Mouse (Mus musculus) layer of hippocampus, postnatal 14 days (tissue): ENCODE data around the gene Pgap3. TPM values are rescaled to one million over a fixed set of nuclear protein-coding genes. Genes with fewer than 3 reads are reported as not detected.

Experiments
- DNase-seq, 2 experiments: peaks; one replicate each; pipeline ENCODE4 v3.0.0; 2021 to 2022; ENCODE audit warnings: low spot score in 2 of 2, mixed read lengths in 1 of 2
- long read RNA-seq, 2 experiments: library from polyadenylated mRNA; stranded (forward); transcript quantifications; one replicate each; pipeline ENCODE4 v2.0.0; 2021
- total RNA-seq, 2 experiments: library from RNA; stranded (reverse); gene quantifications; 2 replicates each; pipeline ENCODE4 v1.2.3; 2021

Gene Pgap3
- total RNA-seq = 10 to 100 TPM; 10.0 to 10.1 TPM
- long read RNA-seq, experiment 1, transcript Pgap3-202 (8 exons, 2,419 nt) = major isoform, 6 of 7 reads
- long read RNA-seq, experiment 1, partial matches to known transcripts = 0 of 7 reads
- long read RNA-seq, experiment 1, other reads (novel, unspliced or antisense) = 1 of 7 reads
- long read RNA-seq, experiment 2, transcript Pgap3-202 (8 exons, 2,419 nt) = major isoform, 8 of 9 reads
- long read RNA-seq, experiment 2, partial matches to known transcripts = 1 of 9 reads
- long read RNA-seq, experiment 2, other reads (novel, unspliced or antisense) = 0 of 9 reads

DNA sequence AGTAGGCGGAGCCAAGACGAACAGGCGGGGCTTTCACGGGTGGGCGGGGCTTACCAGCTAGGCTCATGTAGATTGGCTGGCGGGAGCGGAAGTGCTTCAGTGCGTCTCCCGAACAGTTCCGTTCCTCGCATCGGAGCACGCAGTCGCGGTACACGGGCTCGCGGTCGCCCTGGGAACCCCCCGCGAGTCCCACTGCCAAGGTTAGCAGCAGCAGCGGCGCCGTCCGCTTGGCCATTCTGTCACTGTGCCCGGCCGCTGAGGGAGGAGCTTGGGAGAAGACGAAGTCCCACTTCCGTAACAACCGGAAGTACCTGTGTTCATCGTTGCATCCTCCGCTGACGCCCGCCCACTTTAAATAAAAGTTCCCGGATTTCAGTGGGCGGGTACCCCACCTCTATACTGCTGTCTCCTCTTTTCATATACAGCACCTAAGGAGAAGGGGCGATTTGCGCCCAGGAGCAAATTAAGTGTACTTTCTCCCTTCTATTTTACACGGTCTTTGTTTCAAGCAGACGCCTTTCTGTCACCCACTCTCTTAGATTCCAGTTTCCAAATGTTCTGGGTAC lies at the start of gene Pgap3:
Gene Pgap3 (minus strand): TSS at position 330 of the 566 bp plus-strand sequence.
- DNase-seq = peak; percentile 90 to 92

DNA sequence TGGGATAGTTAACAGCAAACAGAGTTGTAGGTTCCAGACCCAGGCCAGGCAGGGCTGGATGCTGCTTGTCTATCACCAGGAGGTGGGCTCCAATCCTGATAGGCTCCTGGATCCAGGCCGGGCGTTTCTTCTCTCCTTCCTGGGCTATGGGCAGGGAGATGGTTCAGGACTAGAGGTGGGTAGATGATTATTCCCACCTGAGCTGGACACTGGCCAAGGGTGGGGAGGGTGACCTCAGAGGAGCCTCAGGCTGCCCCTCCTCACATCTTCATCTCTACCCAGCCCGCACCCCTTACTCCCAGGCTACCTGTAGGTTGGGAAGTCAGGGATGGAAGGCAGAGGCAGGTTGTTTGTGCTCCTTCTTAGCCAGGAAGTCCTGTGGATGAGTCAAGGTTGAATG lies 49.1 kb upstream of the Pgap3 start:
- DNase-seq = no peak

DNA sequence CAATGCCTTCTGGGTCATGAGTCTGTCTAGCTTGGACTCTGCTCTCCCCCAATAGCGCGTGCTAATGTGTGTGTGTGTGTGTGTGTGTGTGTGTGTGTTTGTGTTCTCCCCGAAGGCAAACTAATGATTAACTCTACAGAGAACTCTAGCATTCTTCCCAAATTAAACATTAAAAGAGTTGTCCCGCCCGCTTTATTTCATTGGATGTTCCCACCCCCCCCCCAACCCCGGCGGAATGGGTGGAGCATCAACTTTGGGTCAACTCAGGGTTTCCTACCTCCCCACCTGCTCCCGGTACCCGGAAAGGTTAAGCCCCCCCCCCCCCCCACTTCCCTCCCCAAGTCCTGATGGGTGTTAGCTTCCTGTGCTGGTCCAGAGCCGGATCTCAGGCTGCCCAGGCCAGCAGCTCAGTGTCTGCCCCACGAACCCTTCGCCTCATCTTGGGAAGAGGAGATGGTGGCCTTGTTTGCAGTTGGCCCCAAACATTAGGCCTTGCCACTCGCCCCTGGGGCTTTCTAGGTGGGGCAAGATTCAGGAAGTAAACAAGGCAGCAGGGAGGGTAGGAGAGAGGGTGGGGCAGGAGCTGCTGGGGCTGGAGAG lies 48.0 kb upstream of the Pgap3 start:
- DNase-seq = no peak

DNA sequence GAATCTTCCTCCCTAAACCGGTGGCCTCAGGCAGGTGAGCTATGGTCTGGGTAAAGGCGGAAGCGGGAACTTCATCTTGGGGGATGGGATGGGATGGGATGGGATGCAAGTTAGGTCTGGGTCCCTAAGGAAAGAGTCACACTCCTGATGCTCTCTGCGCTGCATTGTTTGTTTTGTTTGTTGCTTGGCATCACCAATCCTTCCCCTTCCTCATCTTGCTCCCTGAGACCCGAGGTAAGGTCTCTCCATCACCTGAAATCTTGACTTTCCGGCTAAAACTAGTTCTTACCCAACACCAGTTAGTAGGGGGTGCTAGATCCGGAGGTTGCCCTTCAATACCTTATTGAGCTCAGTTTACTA lies 47.2 kb upstream of the Pgap3 start:
- no peak for DNase-seq

DNA sequence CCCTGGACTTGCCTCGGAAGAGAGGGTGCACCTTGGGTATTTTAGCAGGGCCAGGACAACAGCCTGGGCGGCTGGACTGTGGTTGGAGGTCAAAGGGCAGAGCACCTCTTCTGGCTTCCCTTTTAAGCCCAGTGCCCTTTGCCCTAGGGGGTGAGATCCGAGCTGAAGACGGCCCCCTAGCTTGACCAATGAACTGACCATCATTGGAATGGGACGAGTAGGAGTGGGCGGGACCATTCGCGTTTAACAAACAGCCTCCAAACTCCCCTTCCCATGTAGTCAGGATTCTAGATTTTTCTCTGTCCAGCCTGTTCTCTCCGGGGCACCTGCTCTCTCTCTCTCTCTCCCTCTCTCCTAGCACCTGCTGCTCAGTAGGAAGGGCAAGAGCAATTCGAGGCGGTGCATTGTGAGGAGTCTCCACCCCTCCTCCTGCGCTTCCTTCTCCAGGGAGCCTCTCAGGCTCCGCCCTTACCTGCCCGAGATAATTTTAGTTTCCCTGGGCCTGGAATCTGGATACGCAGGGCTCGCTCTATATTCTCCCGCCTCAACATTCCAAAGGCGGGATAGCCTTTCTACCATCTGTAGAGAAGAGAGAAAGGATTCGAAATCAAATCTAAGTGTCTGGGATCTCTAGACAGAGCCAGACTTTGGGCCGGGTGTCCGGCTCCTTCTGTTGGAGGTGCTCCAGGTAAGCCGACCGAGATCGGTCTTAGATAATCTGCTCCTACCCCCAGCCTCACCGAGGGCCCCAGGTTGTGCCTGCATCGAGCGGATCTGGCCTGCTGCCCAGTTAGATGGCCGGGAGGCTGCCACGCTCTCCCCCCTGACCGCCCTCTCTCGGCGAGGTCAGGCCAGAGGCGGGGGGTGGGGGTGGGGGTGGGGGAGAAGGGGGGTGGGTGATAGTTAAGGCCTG lies 46.5 kb upstream of the Pgap3 start:
- DNase-seq = no peak

DNA sequence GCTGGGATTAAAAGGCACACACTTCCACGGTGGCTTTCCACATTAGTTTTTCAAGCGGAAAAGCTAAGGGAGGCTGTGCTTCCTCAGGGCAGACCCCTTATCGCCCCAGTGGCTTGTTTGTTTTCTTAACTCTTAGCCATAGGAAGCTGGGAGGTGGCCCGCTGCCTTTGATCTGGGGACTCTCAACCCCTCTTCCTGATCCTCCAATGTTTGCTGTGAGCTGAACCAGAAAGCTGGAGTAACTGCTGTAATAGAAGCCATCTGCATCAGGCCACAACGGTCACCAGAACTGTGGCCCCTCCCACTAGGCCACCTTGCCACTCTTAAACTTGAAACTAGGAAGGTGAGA lies 45.9 kb upstream of the Pgap3 start, which contains the start of gene Grb7:
Gene Grb7 (plus strand): TSS at position 182 of the 349 bp plus-strand sequence.
- no peak for DNase-seq

DNA sequence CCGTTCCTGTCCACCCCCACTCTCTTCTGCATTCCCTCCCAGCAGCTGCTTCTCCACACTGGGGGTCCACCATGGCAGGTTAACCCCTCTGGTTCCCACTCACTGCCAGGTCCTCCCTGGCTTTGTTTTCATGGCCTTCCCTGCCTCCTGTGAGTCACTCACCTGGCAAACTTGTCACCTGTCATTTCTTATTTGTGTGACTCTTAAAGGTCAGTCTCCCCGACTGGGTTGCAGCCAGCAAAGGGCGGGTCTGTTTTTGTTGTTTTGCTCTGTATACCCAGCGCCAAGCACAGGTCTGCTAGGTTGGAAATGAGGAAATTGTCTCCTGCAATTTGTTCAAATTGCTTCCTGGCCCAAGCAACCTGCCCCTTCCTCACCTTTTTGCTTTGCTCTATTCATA lies 45.4 kb upstream of the Pgap3 start:
- DNase-seq = no peak

DNA sequence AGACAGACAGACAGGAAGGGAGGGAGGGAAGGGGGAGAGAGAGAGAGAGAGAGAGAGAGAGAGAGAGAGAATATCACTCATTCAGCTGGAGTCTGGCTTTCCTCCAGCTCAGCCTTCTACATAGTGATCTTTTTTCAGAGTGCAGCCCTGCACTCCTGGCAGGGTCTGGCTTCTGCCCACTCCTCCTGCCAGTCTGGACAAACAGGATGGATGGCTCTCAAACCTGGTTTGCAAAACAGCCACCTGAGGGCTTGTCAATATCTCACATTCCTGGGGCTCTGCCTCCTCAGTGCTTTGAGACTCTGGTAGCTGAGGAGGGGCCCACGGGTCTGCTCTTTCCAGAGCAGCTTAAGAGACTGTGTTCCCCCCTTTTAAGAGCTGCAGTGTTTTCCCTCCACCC lies 44.9 kb upstream of the Pgap3 start:
- DNase-seq = no peak

DNA sequence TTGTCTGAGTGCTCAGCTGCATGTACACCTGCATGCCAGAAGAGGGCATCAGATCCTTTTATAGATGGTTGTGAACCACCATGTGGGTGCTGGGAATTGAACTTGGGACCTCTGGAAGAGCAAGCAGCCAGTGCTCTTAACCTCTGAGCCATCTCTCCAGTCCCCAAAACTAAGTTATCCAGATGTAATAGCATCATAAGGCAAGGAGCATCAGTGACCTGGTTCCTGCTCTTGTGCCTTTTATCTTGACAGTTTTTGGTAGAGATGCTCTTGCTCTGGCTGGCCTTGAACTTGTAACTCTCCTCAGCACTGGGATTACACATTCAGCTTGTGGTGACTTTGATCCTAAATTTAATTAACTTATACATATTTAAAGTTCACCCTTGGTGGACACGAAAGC lies 43.4 kb upstream of the Pgap3 start:
- DNase-seq = no peak

DNA sequence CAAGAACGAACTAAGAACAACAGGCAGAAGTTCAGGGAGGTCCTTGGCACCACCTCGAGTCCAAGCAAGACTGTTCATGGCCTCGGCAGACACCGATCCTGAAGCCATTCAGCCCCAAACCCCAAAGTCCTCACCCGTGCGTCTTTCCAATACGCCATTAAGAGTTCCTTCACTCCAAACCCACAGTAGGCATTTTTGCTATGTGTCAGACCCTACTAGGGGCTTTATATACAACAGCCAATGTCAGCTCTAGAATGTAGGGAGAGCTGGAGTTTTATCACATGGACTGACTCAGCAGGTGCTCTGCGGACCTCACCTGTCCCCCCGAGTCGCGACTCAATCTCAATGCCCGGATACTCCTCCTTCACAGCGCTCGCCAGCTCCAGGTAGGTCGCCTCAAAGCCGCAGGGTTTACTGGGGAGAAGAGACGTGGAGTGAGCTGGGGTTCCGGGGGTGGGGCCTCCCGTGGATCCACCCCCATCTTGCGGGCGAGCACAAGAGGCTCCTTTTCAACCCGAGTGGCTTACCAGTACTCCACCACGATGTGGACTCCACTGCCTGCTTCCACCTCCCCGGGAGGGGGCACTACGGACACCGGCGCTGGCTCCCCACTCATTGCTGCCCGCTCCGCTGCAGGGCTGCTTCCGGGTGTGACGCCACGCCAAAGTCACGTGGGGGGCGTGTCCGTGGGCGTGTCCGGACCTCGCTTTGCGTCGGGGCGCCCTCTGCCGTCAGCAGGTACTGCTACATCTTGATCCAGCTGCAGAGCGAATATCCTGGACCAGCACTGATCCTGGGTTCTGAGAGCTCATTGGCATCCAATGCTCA lies 38.3 kb upstream of the Pgap3 start, which contains the start of gene Mien1:
Gene Mien1 (minus strand): TSS at position 661 of the 828 bp plus-strand sequence.
- peak; percentile 96 to 98 for DNase-seq

DNA sequence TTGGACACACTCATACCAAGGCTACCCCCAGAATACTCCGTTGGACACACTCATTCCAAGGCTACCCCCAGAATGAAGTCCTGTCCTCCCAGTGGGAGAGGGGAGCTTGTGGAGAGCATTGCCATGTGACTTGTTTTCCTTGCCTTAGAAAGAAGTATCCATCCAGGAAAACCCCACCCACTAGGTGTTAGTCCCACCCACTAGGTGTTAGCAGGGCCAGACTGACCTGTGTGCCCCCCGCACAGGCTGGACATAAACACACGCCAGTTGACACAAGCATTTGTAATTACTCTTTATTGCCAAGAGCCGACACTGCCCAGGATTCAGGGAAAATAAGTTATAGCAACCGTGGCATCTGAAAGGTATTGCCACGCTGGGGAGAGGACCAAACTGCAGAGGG lies 37.2 kb upstream of the Pgap3 start:
- DNase-seq = no peak

DNA sequence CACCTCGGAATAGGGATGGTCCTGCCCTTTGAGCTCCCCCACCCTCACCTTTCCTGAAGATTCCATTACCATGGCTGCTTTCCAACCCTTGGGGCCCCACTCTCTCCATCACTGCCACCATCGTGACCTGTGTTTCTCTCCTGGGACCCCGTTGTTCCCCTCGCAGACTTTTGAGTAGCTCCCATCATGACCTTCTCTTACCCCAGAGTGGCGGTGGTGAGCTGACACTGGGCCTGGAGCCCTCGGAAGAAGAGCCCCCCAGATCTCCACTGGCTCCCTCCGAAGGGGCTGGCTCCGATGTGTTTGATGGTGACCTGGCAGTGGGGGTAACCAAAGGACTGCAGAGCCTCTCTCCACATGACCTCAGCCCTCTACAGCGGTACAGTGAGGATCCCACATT lies 35.4 kb upstream of the Pgap3 start:
- DNase-seq = no peak

DNA sequence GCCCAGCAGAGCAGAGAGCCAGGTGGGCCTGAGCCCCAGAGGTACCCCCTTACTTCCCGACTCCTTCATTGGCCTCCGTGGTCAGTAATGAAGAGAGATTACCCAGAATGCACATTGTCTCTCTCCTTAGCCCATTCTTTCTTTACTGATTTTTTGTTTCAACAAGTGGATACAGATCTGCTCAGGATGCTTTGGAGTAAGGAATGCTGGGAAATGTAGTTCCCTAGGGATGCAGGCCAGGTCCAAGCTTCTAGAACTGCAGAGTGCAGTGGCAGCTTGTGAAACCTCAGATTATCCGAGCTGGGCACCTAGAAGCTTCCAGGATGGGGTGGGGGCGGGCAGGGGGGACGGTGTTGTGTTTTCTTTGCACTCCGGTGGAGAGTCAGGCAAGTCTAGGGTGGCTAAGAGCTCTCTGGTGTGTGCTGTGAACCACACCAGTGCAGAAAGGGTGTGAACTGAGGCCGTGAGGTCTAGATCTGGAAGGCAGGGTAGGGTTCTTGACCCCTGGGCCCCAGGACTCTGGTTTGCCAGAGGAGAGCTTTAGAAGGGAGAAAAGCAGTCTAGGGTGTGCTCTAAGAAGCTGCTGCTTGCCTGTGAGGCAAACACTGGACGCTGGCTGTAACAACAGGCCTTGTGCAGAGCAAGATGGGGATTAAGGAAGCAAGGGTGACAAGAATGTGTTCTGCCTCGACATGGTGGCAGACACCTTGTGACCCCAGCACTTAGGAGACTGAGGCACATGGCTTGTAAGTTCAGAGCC lies 31.6 kb upstream of the Pgap3 start:
- no peak for DNase-seq

DNA sequence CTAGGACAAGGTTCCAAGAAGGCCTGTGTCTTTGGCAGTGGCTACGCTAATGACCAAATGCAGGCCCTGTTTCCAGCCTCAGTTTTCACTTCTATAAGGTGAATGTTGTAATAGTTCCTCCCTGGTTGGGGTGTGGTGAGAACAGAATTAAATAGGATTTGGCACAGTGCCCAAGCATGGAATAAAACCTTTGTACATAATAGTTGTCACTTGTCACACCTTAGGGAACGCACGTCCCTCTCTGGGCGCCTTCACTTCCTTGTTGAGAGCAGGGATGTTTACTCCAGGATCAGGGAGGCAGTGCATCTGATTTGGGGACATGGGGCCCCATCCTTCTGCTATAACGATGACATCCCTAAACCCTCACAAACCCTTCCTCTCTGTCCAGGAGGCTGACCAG lies 28.1 kb upstream of the Pgap3 start:
- DNase-seq = no peak

DNA sequence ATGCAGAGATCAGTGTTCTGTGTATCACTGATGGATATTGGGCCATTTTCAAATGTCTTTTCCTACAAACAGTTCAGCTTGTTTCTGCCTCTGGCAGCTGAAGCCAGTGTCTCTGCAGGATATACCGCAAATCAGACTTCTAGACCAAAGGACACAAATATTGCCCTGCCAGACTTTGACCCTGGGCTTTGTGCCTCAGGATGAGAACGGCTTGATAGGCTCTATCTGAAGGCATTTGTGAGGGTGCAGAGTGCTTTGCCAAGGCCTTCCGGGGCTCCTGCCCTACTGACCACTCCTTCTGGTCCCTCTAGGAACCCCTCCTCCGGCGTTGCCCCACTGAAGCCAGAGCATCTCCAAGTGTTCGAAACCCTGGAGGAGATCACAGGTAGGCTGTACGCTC lies 26.3 kb upstream of the Pgap3 start:
- no peak for DNase-seq

DNA sequence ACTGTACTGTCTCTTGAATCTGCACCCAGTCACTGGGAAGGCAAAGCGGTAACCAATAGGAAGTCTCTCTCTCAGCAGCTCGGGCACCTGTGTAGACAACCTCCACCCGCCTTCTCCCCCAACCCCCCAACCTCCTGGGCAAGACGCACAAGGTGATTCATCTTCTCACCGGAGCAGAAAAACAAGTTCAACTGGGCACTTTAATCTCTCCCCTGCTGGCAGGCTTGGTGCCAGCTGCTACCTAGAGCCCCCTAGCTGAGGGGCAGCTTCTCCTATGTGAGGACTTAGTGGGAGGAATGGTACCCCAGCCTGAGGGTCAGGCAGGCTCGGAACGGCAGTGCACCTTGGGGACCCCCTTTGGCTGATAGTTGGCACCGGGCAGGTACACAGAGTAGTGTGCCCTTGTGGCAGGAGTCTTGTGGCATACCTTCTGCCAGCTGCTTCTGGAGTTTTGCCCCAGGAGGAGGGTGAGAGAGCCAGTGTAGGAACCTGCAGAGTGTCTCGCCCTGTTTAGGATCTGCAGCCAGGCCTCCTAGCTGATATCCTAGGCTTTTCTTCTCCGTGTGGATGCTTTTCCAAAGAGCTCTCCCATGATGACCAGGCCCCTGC lies 18.8 kb upstream of the Pgap3 start:
- no peak for DNase-seq

DNA sequence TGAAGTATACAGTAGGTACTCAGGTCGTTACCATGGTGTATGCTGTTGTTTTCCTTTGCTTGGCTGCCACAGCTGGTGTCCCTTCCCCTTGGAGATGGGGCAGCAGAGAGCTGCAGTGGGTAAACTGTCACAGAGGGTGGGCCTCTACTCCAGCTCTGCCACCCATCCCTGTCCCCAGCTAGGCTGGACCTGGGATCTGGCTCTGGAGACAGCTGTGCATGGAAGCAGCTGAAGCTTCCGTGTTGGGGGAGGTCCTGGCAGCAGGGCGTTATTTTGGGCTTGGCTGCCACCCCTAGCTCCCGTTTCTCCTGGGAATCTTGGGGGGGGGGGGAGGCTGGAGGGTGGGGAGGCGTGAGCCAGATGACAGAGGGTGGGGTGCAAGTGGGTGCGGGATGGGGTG lies 18.0 kb upstream of the Pgap3 start:
- no peak for DNase-seq

DNA sequence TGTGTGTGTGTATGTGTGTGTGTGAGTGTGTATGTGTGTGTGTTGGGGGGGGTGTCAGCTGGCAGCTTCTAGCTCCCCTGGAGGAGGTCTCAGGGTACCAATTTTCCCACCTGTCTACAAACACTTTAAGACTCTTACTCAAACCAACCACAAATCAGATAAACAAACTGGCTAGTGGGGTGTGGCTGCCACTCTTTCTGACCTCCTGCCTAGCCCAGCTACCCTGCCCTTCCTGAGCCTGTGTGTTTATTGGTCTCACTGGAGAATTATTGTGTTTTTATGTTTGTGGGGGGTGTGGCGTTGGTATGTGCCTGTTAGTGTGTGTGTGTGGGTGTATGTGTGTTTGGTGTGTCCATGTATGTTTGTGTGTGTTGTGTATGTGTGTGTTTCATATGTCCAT lies 16.8 kb upstream of the Pgap3 start:
- DNase-seq = no peak

DNA sequence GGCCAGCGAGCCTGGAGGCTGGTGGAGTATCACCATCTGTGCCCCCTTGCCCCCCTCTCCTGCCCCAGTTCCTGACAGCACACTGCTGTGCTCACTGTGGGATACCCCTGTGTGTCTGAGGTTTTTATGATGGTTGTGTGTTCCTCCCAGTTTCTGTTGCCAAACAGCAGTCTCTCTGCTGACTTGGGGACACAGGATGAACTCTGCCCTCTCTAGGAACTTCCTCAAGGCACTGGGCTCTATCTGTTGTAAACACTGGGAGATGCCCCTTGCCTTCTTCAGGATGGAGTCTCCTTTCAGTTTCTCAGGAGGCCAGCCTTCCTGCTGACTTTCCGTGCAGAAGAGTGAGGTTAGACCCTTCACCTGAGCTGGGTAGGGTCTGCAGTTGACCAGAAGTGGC lies 13.9 kb upstream of the Pgap3 start:
- DNase-seq = no peak

DNA sequence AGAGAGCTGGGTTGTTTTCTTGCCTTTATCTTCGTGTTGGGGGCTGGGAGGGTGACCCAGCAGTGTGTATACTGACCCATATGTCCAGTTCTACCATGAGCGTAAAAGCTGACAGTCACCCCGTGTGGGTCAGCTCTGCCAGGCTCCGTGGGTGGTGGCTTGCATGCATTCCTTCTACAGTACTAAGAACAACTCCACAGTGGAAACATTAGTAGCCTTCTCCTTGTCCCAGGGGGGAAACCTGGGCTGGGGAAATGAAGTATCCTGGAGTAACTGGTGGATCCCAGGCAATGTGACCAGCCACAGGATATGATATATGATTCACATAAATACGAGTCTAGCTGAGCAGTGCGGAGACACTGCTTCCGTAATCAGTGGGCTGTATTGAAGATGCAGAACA lies 13.4 kb upstream of the Pgap3 start:
- DNase-seq = no peak
